19 mouse cellular contexts compared by ENCODE assay signal in the genomic region with DNA sequence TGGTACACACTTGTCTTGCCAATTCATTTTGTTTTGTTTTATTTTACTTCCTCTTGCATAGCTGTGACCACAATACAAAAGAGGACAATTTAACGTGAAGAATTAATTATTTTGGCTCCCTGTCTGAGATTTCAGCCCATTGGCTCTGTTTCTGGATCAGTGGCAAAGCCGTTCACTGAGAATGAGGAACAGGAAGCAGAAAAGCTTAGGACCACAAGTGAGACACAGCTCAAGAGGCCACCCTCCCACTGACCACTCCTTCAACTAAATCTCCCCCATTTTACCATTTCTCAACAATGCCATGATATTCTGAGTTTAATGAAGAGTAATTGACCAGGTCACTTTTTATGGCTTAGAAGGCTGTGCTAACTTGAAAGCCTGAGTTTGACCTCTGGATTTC. TPM values are rescaled to one million over a fixed set of nuclear protein-coding genes. Genes with fewer than 3 reads are reported as not detected.
A peak's percentile ranks its signal among the peaks of the same experiment; 100 is the strongest.
DNase-seq lines count a peak whose midpoint lies in the region; ATAC-seq and TF ChIP-seq lines count a peak whose summit lies in the region.
"Had no signal": no experiment of that assay in that cellular context is flagged by ENCODE, and none has a peak within 500 bp of the region (broad histone marks: within the 10 kb centered on the region; RNA-seq: fewer than 3 reads in every experiment).

No protein-coding gene starts in this region.

- peak; percentile 34 for DNase-seq in lung, postnatal 0 days (ENCODE audit: low spot score)
- DNase-seq in lung, postnatal 4 days, result no peak
- no peak for DNase-seq in left cerebral cortex, adult 8-10 months (ENCODE audit: low spot score in 2 of 2)
- DNase-seq in yolk sac, embryonic 10.5 days (ENCODE audit: low spot score), result no peak
- DNase-seq: adrenal gland, postnatal 10 days; cerebellum, adult 11-12 months; cerebellum, adult 9-10 months; cerebellum, postnatal 25 days; gastrocnemius, postnatal 14 days; heart, adult 11 months; heart, postnatal 36 days had no signal

- H3K4me2 ChIP-seq in lung, postnatal 0 days (replicated peaks; ENCODE audit: low read depth, low read length), result no peak overlapping the region
- H3K4me2 ChIP-seq: embryonic facial prominence, embryonic 13.5 days; forebrain, embryonic 12.5 days; heart, embryonic 13.5 days; hindbrain, embryonic 15.5 days had no signal

- H3K36me3 ChIP-seq in lung, postnatal 0 days (ENCODE audit: insufficient read depth, low read length), result no peaks in the 10 kb centered on the region
- H3K36me3 ChIP-seq: embryonic facial prominence, embryonic 13.5 days; forebrain, embryonic 12.5 days; hindbrain, embryonic 15.5 days had no signal

- TF ChIP-seq CTCF in lung, postnatal 0 days (IDR thresholded peaks at IDR 0.05), result no peak

- H3K4me3 ChIP-seq in lung, postnatal 0 days (ENCODE audit: low read depth, low read length), result no peak overlapping the region
- H3K4me3 ChIP-seq: embryonic facial prominence, embryonic 13.5 days; forebrain, embryonic 12.5 days; heart, embryonic 13.5 days; hindbrain, embryonic 15.5 days had no signal

- no peaks in the 10 kb centered on the region for H3K4me1 ChIP-seq in lung, postnatal 0 days (ENCODE audit: insufficient read depth, low read depth, low read length)
- H3K4me1 ChIP-seq: embryonic facial prominence, embryonic 13.5 days; forebrain, embryonic 12.5 days; heart, embryonic 13.5 days; hindbrain, embryonic 15.5 days had no signal

- no peak overlapping the region for H3K9ac ChIP-seq in lung, postnatal 0 days (replicated peaks; ENCODE audit: low read depth)
- H3K9ac ChIP-seq: embryonic facial prominence, embryonic 13.5 days; forebrain, embryonic 12.5 days; heart, embryonic 13.5 days; hindbrain, embryonic 15.5 days had no signal

- no peak overlapping the region for H3K27ac ChIP-seq in lung, postnatal 0 days (ENCODE audit: low read length)
- H3K27ac ChIP-seq: embryonic facial prominence, embryonic 13.5 days; forebrain, embryonic 12.5 days; heart, embryonic 13.5 days; hindbrain, embryonic 15.5 days had no signal

- ATAC-seq in lung, postnatal 0 days, result no peak
- ATAC-seq in common myeloid progenitor, adult 5-6 weeks (replicated peaks; ENCODE audit: low read depth, poor library complexity, severe bottlenecking), result peak; percentile 58
- ATAC-seq in megakaryocyte progenitor cell, adult 5-6 weeks (replicated peaks; ENCODE audit: poor library complexity), result peak; percentile 57; the same call in 1 of the 2 replicates
- ATAC-seq: forebrain, embryonic 16.5 days had no signal

- 14% methylated on average over 2 of the region's 2 CpGs for WGBS in lung, postnatal 0 days

- TF ChIP-seq EP300 in lung, postnatal 0 days (IDR thresholded peaks at IDR 0.05), result no peak

- H3K9me3 ChIP-seq in lung, postnatal 0 days (ENCODE audit: low read length), result no peaks in the 10 kb centered on the region
- H3K9me3 ChIP-seq: embryonic facial prominence, embryonic 13.5 days; forebrain, embryonic 12.5 days; G1E; heart, embryonic 13.5 days; hindbrain, embryonic 15.5 days had no signal

- no peaks in the 10 kb centered on the region for H3K27me3 ChIP-seq in lung, postnatal 0 days (replicated peaks; ENCODE audit: insufficient read depth, low read length)
- H3K27me3 ChIP-seq: embryonic facial prominence, embryonic 13.5 days; forebrain, embryonic 12.5 days; heart, embryonic 13.5 days; hindbrain, embryonic 15.5 days had no signal

RNA-seq across cellular contexts. Expression of a gene that starts 57.5 kb away (rescaled TPM):
- polyA plus RNA-seq in lung, postnatal 0 days (2015; fragmentation: Nextera tagmentation; extraction: Ambion mirVana), result 11.8 and 17.1 TPM in 2 replicates
- 24.1 and 25.4 TPM in 2 replicates for total RNA-seq in common myeloid progenitor, adult 5-6 weeks (2017)
- 10.2 and 19.1 TPM in 2 replicates for total RNA-seq in megakaryocyte progenitor cell, adult 5-6 weeks (2015)
- total RNA-seq in megakaryocyte progenitor cell, adult 5-6 weeks (2017), result 14.0 and 38.9 TPM in 2 replicates
- total RNA-seq in left cerebral cortex, adult 8-10 months (2022), result 100 to 1,000 TPM; 128 to 171 (median 150) TPM
